Mouse (Mus musculus): ENCODE results near the gene Nedd4.

DNA sequence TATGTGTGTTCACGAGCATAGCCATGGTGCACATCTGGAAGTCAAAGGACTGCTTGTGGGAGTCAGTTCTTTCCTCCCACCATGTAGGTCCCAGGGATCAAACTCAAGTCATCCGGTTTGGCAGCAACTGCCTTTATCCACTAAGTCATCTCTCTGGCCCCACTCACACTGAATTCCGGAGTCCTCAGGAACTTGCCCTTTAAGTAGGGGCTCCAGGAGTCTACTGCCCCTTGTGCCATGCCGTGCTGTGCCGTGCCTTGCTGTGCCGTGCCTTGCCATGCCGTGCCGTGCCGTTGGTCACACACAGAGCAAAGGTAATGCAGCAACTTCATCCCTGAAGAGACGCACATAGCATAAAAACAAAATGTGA lies 129.1 kb downstream of the Nedd4 start:
- TF ChIP-seq POLR2A (IDR thresholded peaks at IDR 0.05; ENCODE audit: insufficient read depth, low read depth, low read length) (no peak), CTCF (IDR thresholded peaks at IDR 0.05) (no peak)
